Comparison of ENCODE assay signal across 13 mouse cellular contexts in genomic region chr3:37259331-37259999, GRCm38 (mm10). TPM values are rescaled to one million over a fixed set of nuclear protein-coding genes. Genes with fewer than 3 reads are reported as not detected.
DNase-seq lines count a peak whose midpoint lies in the region; ATAC-seq and TF ChIP-seq lines count a peak whose summit lies in the region.
"Had no signal": no experiment of that assay in that cellular context is flagged by ENCODE, and none has a peak within 500 bp of the region (broad histone marks: within the 10 kb centered on the region; RNA-seq: fewer than 3 reads in every experiment).

No protein-coding gene starts in this region.

- no peak for TF ChIP-seq CTCF in liver, embryonic 14.5 days (IDR thresholded peaks at IDR 0.05; ENCODE audit: low read depth)
- TF ChIP-seq CTCF in stomach, postnatal 0 days (IDR thresholded peaks at IDR 0.05; ENCODE audit: low read depth) = no peak

- TF ChIP-seq EP300 in liver, embryonic 14.5 days (IDR thresholded peaks at IDR 0.05; ENCODE audit: low read depth) = no peak; the same call in 1 of the 2 replicates
- TF ChIP-seq EP300 in stomach, postnatal 0 days (optimal IDR thresholded peaks at IDR 0.05) = no peak

- H3K9ac ChIP-seq in liver, embryonic 14.5 days (replicated peaks) = 0 out of 2 replicates have a peak overlapping the region, but pooled peaks have one; percentile 7
- no peak overlapping the region for H3K9ac ChIP-seq in stomach, postnatal 0 days (ENCODE audit: low read length)
- H3K9ac ChIP-seq: limb, embryonic 12.5 days; midbrain, embryonic 12.5 days had no signal

- no peaks in the 10 kb centered on the region for H3K36me3 ChIP-seq in liver, embryonic 14.5 days (replicated peaks; ENCODE audit: control insufficient read depth, insufficient read depth, low read depth)
- H3K36me3 ChIP-seq in stomach, postnatal 0 days (ENCODE audit: control insufficient read depth, insufficient read depth, low read length) = no peaks in the 10 kb centered on the region
- H3K36me3 ChIP-seq: limb, embryonic 12.5 days; midbrain, embryonic 12.5 days had no signal

- peak overlapping the region; percentile 34; the same call in 1 of the 2 replicates for H3K27ac ChIP-seq in liver, embryonic 14.5 days
- H3K27ac ChIP-seq in stomach, postnatal 0 days (replicated peaks) = no peak overlapping the region
- H3K27ac ChIP-seq: limb, embryonic 12.5 days; midbrain, embryonic 12.5 days had no signal

- H3K9me3 ChIP-seq in liver, embryonic 14.5 days (ENCODE audit: control insufficient read depth, low read length) = no peaks in the 10 kb centered on the region
- no peaks in the 10 kb centered on the region for H3K9me3 ChIP-seq in stomach, postnatal 0 days (ENCODE audit: control insufficient read depth, low read length)
- H3K9me3 ChIP-seq: limb, embryonic 12.5 days; midbrain, embryonic 12.5 days had no signal

- ATAC-seq in liver, embryonic 14.5 days (ENCODE audit: insufficient read depth) = peak; percentile 82
- ATAC-seq in stomach, postnatal 0 days (ENCODE audit: low FRiP score, low TSS enrichment) = no peak
- no peak for ATAC-seq in cerebellum, adult (ENCODE audit: insufficient number of reproducible peaks, low FRiP score, low TSS enrichment)

- peak; percentile 84 for DNase-seq in right cerebral cortex, adult 18-20 months
- no peak for DNase-seq in right cerebral cortex, postnatal 4 days
- DNase-seq in layer of hippocampus, adult 9-11 months = peak; percentile 73
- peak in 2 of 3 experiments; percentile 31 to 33 for DNase-seq in liver, embryonic 14.5 days (ENCODE audit: low read depth in 3 of 3, low spot score in 3 of 3)
- no peak for DNase-seq in stomach, postnatal 0 days (ENCODE audit: low spot score)
- DNase-seq in adrenal gland, postnatal 25 days = no peak
- DNase-seq in thymus, postnatal 4 days = no peak
- DNase-seq: cerebellum, adult 9-10 months had no signal

- peak overlapping the region; percentile 45 for H3K4me2 ChIP-seq in liver, embryonic 14.5 days (ENCODE audit: low read depth)
- H3K4me2 ChIP-seq in stomach, postnatal 0 days (replicated peaks; ENCODE audit: low read depth) = no peak overlapping the region
- H3K4me2 ChIP-seq: limb, embryonic 12.5 days; midbrain, embryonic 12.5 days had no signal

- H3K4me1 ChIP-seq in liver, embryonic 14.5 days (replicated peaks; ENCODE audit: control insufficient read depth in 2 of 2, insufficient read depth in 2 of 2, low read length in 1 of 2) = peaks cover 5 to 16% of the 10 kb centered on the region in 2 experiments; a peak in 3 of 4 replicates
- H3K4me1 ChIP-seq in stomach, postnatal 0 days (replicated peaks; ENCODE audit: control insufficient read depth, insufficient read depth) = no peaks in the 10 kb centered on the region
- H3K4me1 ChIP-seq: limb, embryonic 12.5 days; midbrain, embryonic 12.5 days had no signal

- 17% methylated on average over 10 of the region's 10 CpGs for WGBS in liver, embryonic 14.5 days (ENCODE audit: insufficient replicate concordance)
- WGBS in stomach, postnatal 0 days = 40% methylated on average over 10 of the region's 10 CpGs

- no peaks in the 10 kb centered on the region for H3K27me3 ChIP-seq in liver, embryonic 14.5 days (ENCODE audit: control insufficient read depth, insufficient read depth, low read length)
- H3K27me3 ChIP-seq in stomach, postnatal 0 days (ENCODE audit: control insufficient read depth, insufficient read depth, low read length) = no peaks in the 10 kb centered on the region
- H3K27me3 ChIP-seq: limb, embryonic 12.5 days; midbrain, embryonic 12.5 days had no signal

- no peak overlapping the region for H3K4me3 ChIP-seq in liver, embryonic 14.5 days (ENCODE audit: insufficient read depth in 1 of 2, low read depth in 2 of 2, low read length in 2 of 2)
- H3K4me3 ChIP-seq in stomach, postnatal 0 days (ENCODE audit: low read depth, low read length) = no peak overlapping the region
- H3K4me3 ChIP-seq: limb, embryonic 12.5 days; midbrain, embryonic 12.5 days had no signal

RNA-seq across cellular contexts. Expression of gene Il21, which starts 27.0 kb away (rescaled TPM):
- polyA plus RNA-seq in liver, embryonic 14.5 days (2012; rRNA removed) = not detected in 2 replicates
- not detected in 2 replicates for polyA plus RNA-seq in liver, embryonic 14.5 days (2014; fragmentation: Nextera tagmentation; extraction: Ambion mirVana)
- polyA plus RNA-seq in stomach, postnatal 0 days (2015; fragmentation: Nextera tagmentation; extraction: Ambion mirVana) = not detected in 2 replicates
- not detected in 2 replicates for total RNA-seq in adrenal gland, postnatal 25 days (2021)
- polyA plus RNA-seq: heart, embryonic 14.5 days; intestine, embryonic 14.5 days; limb, embryonic 12.5 days; midbrain, embryonic 12.5 days had no signal

RNA-seq across cellular contexts. Expression of gene Bbs12, which starts 52.9 kb away (rescaled TPM):
- polyA plus RNA-seq in liver, embryonic 14.5 days (2012; rRNA removed) = 1.7 and 2.2 TPM in 2 replicates
- polyA plus RNA-seq in liver, embryonic 14.5 days (2014; fragmentation: Nextera tagmentation; extraction: Ambion mirVana) = 4.4 and 4.8 TPM in 2 replicates
- 2.4 and 2.9 TPM in 2 replicates for polyA plus RNA-seq in stomach, postnatal 0 days (2015; fragmentation: Nextera tagmentation; extraction: Ambion mirVana)
- total RNA-seq in adrenal gland, postnatal 25 days (2021) = 6.9 and 8.1 TPM in 2 replicates

RNA-seq across cellular contexts. Expression of gene Cetn4, which starts 53.0 kb away (rescaled TPM):
- polyA plus RNA-seq in liver, embryonic 14.5 days (2012; rRNA removed) = 0.70 and 1.6 TPM in 2 replicates
- 1.6 and 1.9 TPM in 2 replicates for polyA plus RNA-seq in liver, embryonic 14.5 days (2014; fragmentation: Nextera tagmentation; extraction: Ambion mirVana)
- 1.7 and 1.8 TPM in 2 replicates for polyA plus RNA-seq in stomach, postnatal 0 days (2015; fragmentation: Nextera tagmentation; extraction: Ambion mirVana)
- total RNA-seq in adrenal gland, postnatal 25 days (2021) = 2.7 and 3.7 TPM in 2 replicates

Comparison
In these comparisons a context has a peak if more than half of its experiments do, and no peak if none do; other contexts are left out.
1. DNase-seq: peak in right cerebral cortex, adult 18-20 months (single experiment), layer of hippocampus, adult 9-11 months (single experiment) and liver, embryonic 14.5 days (2 of 3); none in right cerebral cortex, postnatal 4 days (single experiment), stomach, postnatal 0 days (single experiment), adrenal gland, postnatal 25 days (single experiment) and thymus, postnatal 4 days (single experiment).